ENCODE assay signal across 8 mouse cellular contexts in genomic region chr11:120581490-120582267, GRCm38 (mm10). TPM values are rescaled to one million over a fixed set of nuclear protein-coding genes. Genes with fewer than 3 reads are reported as not detected.
DNase-seq lines count a peak whose midpoint lies in the region; ATAC-seq and TF ChIP-seq lines count a peak whose summit lies in the region.

Arhgdia (minus strand) TSS chr11:120581624.

- TF ChIP-seq CTCF in intestine, postnatal 0 days (IDR thresholded peaks at IDR 0.05; ENCODE audit: low read depth), result peak; percentile 74

- H3K9ac ChIP-seq in intestine, postnatal 0 days (ENCODE audit: low read depth, low read length), result peak within 1 kb of the TSS; percentile 100

- H3K9me3 ChIP-seq in intestine, postnatal 0 days (ENCODE audit: control insufficient read depth), result no peaks in the 10 kb centered on the region
- peaks cover 5% of the 10 kb centered on the region for H3K9me3 ChIP-seq in midbrain, embryonic 10.5 days (replicated peaks)

- H3K4me2 ChIP-seq in intestine, postnatal 0 days (replicated peaks; ENCODE audit: low read depth), result peak within 1 kb of the TSS; percentile 86

- intact Hi-C loops in left cerebral cortex, postnatal 36 days (cut with DNase I), result loop anchor here (1.0 kb wide), 1 partner anchor 8 kb away; the partner anchor contains the start of gene P4hb

- H3K27ac ChIP-seq in intestine, postnatal 0 days (ENCODE audit: low read depth, low read length), result peak within 1 kb of the TSS; percentile 99
- peak within 1 kb of the TSS; percentile 99 for H3K27ac ChIP-seq in midbrain, embryonic 10.5 days (replicated peaks)

- H3K27me3 ChIP-seq in intestine, postnatal 0 days (replicated peaks; ENCODE audit: control insufficient read depth, insufficient read depth, low read length), result no peaks in the 10 kb centered on the region
- no peaks in the 10 kb centered on the region for H3K27me3 ChIP-seq in midbrain, embryonic 10.5 days (ENCODE audit: low read depth, poor library complexity, severe bottlenecking)

- peak within 1 kb of the TSS; percentile 85 for H3K4me3 ChIP-seq in intestine, postnatal 0 days (ENCODE audit: low read depth, low read length)
- peak within 1 kb of the TSS; percentile 92 for H3K4me3 ChIP-seq in midbrain, embryonic 10.5 days

- peaks cover 18% of the 10 kb centered on the region; the same call in 1 of the 2 replicates for H3K4me1 ChIP-seq in intestine, postnatal 0 days (replicated peaks; ENCODE audit: control insufficient read depth, insufficient read depth, low read length)
- H3K4me1 ChIP-seq in midbrain, embryonic 10.5 days, result peaks cover 38% of the 10 kb centered on the region

- WGBS in intestine, postnatal 0 days, result 3% methylated on average over 71 of the region's 75 CpGs
- 4% methylated on average over 72 of the region's 75 CpGs for WGBS in midbrain, embryonic 10.5 days

- peak; percentile 46 for ATAC-seq in intestine, postnatal 0 days

- DNase-seq in adrenal gland, adult 2 months, result peak; percentile 93
- peak; percentile 90 for DNase-seq in embryo, embryonic 9.5 days (ENCODE audit: extremely low spot score)
- no peak for DNase-seq in gonadal fat pad, adult 2 months (ENCODE audit: low read depth)
- DNase-seq in left cerebral cortex, postnatal 36 days (ENCODE audit: low spot score in 2 of 2), result peak; percentile 93
- DNase-seq in midbrain, embryonic 10.5 days (ENCODE audit: low spot score), result peak; percentile 89
- DNase-seq in right cerebral cortex, postnatal 4 days, result peak; percentile 90
- DNase-seq in yolk sac, embryonic 10.5 days (ENCODE audit: low spot score), result peak; percentile 86

- peaks cover 34% of the 10 kb centered on the region for H3K36me3 ChIP-seq in intestine, postnatal 0 days (ENCODE audit: control insufficient read depth, insufficient read depth)
- H3K36me3 ChIP-seq in midbrain, embryonic 10.5 days, result peaks cover 77% of the 10 kb centered on the region

RNA-seq across cellular contexts. Expression of gene Arhgdia, which starts in this region (rescaled TPM):
- 100 to 1,000 TPM; 355 to 386 TPM for total RNA-seq in adrenal gland, adult 2 months (2021)
- polyA plus RNA-seq in adrenal gland, adult 2 months (2012; rRNA removed), result 712 and 786 TPM in 2 replicates
- polyA plus RNA-seq in gonadal fat pad, adult 2 months (2012; rRNA removed), result 584 and 632 TPM in 2 replicates
- polyA plus RNA-seq in intestine, postnatal 0 days (2015; fragmentation: Nextera tagmentation; extraction: Ambion mirVana), result 474 and 493 TPM in 2 replicates
- total RNA-seq in left cerebral cortex, postnatal 36 days (2021), result 100 to 1,000 TPM; 304 to 344 TPM
- polyA plus RNA-seq in midbrain, embryonic 10.5 days (2016; fragmentation: Nextera tagmentation; extraction: Ambion mirVana), result 743 and 777 TPM in 2 replicates
